Mouse (Mus musculus): ENCODE measurements at regions not wholly inside any gene's neighbourhood (a gene's known extent, or its start where the extent isn't known, plus 50 kb on each side); places are given as distances from the start of the nearest gene placed in this dataset.

DNA sequence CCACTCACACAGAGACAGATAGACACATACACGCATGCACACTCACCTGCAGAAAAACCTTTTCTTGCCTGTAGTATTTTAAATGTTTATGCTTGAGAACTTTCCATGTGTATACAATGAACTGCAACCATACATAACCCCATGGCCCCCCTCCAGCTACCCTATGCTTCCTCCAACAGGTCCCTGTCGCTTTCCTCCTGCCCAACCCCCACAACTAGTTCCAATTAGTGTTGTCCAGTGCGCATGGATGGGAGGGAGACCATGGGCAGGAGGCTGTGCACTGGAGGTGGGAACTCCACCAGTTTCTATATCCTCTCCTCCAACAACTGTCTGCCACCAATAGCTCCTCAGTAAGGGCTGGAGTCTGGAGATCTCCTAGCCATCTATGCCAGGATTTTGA, 82.9 kb upstream of the Jade1 start:
- DNase-seq = no peak

DNA sequence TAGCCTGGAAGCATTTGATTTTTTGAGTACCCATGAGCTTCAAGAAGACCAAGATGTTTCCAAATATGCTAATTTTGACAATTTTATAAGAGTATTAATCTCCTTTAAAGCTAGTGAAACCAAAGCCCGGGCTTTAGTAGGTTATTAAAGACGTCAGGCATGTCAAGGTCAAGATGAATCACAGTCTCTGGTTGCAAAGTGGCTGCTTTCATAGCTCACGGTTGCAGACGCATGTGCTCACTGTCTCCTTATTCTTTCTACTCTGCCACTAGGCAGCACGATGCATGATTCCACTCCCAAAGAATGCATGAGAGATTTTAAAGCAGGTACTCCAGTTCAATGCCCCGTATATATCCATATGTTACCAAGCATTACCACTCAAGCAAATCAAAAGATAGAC, 86.4 kb upstream of the Jade1 start:
- no peak for DNase-seq

DNA sequence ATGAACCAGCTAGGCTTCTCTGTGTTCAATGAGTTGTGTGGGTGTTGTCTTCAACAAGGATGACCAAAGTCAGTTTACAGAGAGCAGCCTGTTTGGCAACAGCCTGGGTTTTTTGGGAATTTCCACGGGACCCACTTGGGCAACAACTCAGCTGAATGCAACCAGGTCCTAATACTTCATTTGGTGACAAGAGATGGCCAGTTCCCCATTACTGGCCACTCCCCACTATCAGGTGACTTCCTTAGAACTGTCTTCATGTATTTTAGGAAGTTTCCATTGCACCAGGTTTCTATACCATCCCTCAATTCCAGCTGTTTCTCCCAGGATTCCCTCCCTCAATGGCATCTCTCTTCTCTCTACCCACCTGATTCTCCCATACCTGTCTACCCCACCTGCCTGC, 87.7 kb upstream of the Jade1 start:
- DNase-seq = no peak

DNA sequence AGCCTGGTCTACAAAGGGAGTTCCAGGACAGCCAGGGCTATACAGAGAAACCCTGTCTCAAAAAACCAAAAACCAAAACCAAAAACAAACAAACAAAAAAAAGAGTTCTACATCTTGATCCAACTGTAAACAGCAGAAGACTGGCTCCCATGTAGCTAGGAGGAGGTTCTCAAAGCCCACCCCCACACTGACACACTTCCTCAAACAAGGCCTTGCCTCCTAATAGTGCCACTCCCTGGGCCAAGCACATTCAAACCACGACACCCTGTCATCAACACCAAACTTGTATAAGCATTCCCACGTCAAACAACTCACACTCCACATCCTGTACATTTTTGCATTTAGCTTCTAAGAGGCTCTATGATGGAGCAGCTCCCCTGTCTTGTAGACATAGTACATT, 89.6 kb upstream of the Jade1 start:
- DNase-seq = no peak

DNA sequence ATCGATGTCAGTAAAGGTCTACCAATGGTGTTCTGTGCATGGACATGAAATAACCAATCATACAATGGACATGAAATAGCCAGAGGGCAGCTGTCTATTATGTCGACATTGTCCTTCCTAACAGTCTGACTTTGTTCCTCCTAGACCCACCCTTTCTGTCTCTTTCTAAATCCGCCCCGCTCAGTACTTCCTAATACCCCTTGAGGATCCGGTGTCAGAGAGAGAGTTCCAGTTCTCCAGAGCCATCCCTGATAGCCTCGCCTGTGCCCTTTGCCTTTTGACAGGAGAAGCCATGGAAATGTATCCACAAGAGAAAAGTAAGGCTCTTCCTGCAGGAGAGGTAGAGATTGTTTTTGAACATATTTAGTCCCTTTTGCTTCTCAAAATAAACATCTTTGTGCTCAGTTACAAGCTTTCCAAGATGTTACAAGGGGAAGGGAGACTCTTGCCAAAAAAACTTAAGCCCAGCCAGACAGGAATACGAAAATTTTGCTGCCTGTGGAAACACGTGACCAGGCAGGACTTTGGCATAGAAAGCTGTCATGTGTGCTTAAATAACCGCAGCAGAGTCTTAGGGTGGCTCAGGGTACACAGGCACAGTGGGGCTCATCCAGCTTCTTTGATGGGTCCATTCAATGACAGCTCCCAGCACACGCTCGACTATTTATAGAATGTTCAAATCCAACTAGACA, 92.4 kb upstream of the Jade1 start:
- peak; percentile 38 for DNase-seq

DNA sequence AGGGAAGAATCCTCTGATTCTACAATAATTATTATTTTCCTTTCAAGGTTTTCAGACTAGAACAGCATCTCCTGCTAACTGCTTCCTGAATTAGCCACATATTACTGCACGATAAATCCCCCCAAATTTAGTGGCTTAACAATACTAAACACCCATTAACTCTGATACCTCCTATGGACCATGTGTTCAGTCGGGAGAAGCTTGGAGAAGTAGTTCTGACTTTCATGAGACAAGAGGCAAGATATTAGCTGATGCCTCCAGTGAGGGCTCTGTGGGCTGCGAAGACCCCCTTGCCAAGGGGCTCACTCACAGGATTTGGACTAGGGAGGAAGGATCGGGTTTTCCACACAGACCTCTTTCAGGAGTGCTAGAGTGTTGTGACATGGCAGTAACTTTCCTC, 95.4 kb upstream of the Jade1 start:
- no peak for DNase-seq

DNA sequence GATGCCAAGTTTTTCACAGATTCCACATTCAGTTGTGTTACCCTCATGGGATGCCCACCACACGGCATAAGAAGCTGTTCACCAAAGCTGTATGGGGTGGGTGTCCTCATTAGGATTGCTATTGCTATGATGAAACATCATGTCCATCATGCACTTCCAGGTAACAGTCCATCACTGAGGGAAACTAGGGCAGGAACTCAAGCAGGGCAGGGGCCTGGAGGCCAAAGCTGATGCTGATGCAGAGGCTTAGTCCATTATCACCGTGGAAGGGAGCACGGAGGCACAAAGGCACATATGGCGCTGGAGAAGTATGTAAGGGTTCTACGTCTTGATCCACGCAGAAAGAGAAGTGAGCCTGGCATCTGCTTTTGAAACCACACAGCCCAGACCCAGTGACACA, 97.4 kb upstream of the Jade1 start:
- DNase-seq = no peak

DNA sequence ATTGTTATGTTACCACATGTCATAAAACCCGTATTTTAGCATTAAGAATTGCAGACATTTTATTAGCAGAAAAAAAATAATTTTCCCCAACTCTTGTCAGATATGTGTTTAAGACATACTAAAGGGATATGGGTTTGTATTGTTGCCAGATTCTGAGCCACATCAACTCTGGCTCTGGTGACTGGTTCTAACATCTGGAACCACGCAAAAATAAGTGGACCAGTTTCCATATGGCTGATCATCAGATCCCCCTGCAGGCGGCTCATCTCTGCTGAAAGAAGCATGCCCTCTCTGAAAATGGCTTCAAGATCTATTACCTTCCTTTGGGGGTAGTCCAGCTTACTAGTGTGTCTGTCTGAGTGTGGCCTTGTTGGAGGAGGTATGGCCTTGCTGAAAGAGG, 102.0 kb upstream of the Jade1 start:
- DNase-seq = no peak

DNA sequence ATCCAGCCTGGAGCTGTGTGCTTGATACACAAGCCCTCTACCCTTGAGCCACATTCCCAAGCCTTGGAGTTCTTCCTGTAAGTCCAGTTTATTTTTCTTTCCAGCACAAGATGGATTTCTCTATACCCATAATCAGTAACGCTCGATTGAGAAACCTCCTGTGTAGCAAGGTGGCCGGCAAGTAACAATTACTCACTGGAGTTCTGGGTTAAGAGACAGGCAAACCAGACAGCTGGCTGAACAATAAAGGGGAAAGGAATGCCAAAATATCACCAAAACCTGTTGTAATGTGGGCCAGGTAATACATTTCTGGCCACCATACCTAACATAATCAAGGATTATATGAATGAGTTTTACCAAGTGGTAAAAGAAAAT, 102.8 kb upstream of the Jade1 start:
- DNase-seq = no peak

DNA sequence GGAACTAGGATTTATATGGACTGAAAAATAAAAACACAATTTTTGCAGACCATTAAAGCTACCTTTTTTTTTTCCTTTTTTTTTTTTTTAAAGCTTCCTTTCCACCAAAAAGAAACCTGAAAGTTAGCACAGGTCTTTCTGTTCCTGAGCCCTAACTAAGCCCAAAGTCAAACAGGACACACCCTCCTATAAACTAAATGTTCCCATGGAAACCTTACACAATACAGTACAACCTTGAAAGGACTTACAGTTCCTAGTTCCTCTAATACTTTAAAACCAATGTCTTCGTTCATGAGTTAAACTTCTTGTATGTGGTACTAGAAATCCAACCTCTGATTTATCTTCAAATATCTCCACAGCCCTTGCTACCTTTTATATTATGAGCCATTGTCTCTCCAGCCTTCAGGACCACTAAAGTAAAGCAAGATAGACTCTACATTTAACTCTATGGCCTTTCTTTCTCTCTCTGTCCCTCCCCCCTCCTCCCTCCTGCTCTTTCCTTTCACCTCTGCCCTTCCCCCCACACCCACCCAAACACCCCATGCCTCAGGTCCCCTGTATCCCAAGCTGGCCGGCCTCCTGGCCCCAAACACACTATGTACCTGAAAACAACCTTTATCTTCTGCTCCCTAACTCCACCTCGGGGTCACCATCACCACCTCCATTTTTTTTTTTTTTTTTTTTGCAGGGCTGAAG, 103.4 kb upstream of the Jade1 start:
- DNase-seq = no peak

DNA sequence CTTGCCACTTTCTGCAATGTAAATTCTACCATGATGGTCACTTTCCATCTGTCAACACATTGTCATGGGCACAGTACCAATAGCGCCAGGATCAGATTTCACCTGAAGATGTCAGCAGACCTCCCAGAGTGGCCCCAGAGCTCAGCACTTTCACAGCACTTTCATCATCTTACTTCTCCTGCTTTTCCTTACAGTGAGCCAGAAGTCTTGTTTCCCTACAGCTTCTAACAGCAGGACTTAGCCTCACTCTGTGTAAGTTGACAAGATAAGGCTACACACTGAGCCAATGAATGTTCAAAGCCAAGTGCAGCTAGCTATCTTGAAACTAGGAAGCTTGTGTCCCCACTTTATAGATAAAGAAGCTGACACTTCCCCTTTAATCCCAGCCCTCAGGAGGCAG, 104.8 kb upstream of the Jade1 start:
- DNase-seq = no peak

DNA sequence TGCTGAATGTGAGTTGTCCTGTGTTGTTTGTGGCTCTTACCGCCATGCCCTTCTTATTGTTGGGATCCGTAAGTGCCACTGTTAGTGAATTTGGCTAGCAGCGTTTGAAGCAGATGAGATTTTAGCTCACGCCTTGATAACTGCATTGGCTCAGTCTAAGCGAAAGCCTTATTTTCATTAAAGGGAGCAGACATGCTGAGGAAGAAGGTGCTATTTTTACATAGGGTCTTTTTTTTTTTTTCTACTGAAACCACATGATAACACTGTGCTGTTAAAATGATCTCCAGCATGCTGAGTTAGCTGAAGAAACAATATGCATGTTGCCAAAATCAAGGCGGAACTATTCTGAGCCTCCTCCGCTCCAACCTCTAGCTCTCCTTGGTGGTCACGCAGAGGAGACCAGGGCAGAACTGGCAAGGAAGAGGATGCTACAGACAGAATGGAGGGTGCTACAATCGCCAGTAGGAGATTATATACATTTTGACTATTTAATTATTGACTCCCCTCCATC, 111.2 kb upstream of the Jade1 start:
- no peak for DNase-seq

DNA sequence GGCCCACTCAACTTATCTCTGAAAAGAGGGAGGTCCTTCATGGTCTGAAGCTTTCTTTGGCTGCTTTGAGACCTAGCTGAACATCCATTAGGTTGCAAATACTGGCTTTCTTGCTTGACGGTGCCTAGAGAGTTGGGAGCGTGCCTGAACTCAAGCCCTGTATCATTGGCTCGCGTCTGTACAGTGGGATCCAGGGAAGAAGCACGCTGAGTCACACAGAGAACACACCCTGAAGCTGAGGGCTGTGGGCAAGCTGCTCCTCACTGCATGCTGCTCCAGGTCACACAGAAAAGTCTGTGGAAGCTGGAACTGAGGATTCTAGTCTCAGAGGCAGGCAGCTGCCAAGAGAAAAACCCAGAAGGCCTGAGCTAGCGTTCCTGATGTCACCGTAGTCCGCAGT, 119.3 kb upstream of the Jade1 start:
- DNase-seq = no peak

DNA sequence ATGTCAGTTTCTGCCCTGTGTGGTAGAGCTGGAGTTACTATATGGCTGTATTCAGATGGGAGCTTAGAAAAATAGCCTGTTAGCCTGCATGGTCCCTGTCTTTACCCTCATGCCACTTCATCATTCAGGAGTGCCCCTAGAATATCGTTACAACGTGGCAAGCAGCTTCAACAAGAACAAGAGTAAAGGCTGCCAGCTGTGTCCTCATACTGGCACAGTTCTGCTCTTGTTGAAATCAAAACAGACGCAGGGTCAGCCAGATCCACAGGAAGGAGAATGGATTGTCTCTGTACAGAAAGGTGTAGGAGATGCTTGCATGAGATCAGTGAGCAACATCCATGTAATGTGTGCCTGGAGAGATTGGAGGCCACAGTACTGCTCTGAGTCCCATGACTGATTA, 122.4 kb upstream of the Jade1 start:
- DNase-seq = no peak

DNA sequence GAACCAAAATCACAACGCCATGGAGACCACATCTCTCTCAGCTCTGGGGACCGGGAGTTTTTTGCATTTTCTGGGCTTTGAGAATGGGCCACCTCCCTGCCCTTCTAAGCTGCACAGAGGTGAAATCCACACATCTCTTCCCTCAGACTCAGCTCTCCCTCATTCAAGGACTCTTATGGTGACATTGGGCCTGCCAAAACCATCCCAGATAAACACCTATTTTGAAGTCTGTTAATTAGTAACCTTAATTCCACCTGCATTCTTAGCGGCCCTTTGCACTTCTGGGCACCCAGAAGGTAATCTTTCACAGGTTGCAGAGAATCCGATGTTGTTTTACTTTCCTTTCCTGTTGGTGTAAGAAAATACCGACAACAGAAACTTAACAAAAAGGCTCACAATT, 123.2 kb upstream of the Jade1 start:
- peak; percentile 52 for DNase-seq

DNA sequence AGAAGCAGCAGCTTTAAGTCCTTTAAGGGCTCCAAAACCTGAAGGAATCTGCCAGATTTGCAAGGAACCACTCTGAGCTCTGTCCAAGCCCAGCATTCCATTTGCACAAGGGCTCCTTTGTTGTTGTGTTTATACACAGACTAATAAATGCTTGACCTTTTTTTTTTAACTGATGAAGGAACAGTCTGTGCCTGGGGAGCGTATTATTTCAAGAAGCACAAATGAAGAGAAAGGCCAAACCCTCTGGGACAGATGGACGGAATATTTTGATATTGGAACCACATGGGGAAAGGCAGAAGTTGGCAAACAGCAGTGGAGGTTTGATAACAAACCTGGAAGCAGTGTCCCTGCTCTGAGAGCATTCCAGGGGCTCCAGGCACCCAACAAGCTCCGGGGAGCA, 125.3 kb upstream of the Jade1 start:
- DNase-seq = peak; percentile 27

DNA sequence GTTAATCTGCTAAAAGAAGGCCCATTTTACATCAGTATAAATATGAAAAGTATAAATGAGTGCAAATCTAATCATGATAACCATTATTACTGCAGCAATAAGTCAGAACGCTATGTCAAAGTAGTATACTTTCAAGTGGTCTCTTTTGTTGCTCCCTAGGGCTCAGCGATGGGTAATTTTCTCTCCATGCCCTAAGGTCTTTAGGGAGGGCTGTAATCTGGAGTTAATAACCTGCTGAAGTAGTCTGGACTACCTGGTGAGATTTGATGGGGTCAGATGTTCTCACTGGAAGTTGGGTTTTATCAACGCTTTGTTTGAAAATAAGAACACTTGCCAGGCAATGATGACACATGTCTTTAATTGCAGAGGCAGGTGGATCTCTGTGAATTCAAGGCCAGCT, 128.6 kb upstream of the Jade1 start:
- no peak for DNase-seq

DNA sequence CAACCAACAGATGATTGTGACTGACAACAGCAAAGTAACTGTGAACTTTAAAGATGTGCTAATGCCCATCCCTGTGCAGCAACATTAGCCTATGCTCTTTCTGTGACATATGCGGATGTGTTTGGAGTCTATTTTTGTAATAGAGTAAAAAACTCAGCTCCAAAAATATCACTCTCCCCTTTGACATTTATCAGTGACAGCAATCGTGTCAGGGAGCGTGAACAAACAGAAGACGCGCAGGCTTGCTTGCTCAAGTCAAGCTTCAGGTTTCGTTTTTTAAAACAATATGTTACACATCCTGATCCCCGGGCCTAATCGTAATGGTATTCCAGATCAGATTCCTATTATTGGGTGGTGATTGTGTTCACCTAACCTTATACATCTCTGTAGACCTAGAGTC, 129.7 kb upstream of the Jade1 start:
- no peak for DNase-seq

DNA sequence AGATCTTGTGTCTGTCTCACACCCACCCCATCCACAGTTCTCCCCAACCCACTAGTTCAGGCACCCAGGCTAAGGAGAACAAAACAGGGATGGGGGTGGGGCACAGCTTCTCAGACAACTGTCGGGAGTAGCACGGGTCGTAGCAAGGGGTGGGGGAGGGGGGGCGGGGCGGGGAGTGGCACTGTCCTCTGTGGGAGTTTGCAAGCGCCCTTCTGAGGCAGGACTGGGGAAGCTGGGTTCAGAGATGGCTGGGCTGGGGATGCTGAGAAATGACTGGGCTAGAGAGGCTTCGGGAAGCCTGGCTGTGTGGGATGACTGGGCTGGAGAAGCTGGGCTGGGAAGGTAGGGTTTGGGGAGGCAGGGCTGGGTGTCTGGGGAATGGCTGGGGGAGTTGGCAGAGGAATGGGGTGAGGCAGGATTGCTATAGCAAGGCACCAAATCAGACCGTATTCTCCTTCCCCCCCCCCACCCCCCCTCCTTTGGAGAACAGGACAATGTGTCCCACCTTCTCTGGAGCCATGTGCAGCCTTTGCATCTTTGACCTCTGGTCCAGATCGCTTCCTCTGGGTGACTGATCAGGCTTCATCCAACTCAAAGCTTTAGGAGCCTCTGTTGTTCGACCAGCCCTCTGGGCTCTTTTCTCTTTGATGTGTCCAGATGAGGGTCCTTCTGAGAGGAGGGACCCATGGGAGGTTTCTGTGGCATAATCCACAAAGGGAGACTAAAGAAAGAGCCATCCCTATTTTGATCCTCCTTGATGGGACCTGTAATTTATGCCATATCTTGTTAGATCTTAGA, 131.2 kb upstream of the Jade1 start:
- no peak for DNase-seq

DNA sequence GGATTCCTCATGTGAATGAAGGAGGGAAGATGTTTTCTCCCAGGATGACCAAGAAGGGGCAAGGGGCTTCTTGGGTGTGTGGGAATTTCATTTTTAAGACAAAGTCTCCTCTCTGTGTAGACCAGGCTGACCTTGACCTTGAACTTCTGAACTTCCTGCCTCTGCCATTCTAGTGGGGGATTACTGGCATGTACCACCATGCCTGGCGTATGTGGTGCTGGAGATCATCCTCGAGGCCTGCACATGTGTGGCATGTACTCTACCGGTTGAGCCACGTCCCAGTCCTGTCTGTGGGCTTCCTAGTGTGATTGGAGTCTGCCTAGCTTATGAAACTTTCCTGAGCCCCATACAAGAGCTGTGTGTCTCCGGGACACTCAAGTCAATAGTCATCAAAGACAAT, 131.9 kb upstream of the Jade1 start:
- DNase-seq = no peak

DNA sequence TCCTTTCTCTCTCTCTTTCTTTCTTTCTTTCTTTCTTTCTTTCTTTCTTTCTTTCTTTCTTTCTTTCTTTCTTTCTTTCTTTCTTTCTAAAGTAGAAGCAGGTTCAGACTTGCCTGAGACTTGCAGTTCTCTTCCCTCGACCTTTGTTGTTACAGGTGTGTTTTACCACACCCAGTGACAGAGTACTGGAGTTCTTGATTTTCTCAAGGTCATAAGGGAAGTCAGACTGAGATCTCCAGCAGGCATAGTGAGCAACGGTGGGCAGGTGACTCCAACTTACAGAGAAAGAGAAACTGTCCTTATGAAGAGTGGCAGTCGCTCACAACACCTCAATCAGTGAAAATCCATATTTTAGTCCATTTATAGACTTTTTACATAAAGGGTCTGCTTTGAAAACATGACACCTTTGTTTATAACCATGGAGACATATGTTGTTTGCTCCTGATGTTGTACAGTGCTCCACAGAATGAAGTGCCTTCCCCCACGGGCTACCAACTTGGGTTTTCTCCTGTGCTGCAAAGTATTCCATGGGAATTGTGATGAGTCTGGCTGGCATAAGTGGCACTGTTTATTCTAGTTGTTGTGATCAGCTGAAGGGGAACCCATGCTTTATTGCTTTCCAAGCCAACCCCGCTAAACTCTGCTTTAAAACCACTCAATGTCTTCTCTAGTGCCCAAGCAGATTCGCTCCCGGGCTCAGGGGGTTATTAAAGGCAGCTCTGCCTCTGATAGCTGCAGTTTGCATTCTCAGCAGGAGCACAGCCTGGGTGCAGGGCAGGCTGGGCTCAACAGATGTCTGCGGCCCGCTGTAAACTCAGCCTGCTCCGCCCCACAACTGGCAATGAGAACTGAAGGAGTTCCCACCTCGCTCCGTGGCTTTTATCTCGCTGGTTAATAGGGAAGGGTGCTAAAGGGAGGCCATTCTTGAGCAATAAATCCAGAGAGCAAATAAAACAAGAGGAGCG, 132.6 kb upstream of the Jade1 start:
- DNase-seq = peak; percentile 22

DNA sequence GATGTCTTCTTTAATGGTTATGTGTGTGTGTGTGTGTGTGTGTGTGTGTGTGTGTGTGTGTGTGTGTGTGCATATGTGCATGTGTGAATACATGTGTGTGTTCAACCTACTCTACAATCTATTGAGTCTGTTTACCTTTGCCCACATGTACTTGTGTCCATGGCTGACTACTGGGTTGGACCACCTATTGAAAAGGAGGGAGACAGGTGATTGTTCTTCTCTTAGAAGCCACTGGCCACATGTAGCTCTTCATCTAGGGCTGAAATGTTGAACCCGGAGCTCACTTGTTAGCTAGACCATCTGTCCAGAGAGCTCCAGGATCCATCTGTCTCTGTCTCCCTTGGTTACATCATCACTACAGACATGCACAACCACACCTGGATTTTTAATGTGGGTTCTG, 141.8 kb upstream of the Jade1 start:
- no peak for DNase-seq

DNA sequence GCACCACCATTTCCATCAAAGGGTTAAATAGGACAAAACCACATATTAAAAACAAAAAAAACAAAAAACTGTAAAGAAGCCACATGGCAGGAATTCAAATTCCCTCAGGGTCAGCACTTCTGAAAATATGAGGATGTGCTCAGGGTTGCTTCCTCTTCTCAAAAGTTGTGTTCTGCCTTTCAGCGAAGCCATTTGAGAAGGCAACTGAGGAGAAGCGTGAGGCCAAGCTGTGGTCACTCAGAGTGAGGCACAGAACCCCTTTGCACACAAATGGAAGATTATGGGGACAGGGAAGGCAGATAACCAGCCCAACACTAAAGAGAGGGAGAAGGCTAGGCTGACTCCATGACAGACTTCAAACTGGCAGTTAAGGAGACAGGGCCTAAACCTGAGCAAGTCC, 142.8 kb upstream of the Jade1 start:
- peak; percentile 21 for DNase-seq
